In the genomic region with DNA sequence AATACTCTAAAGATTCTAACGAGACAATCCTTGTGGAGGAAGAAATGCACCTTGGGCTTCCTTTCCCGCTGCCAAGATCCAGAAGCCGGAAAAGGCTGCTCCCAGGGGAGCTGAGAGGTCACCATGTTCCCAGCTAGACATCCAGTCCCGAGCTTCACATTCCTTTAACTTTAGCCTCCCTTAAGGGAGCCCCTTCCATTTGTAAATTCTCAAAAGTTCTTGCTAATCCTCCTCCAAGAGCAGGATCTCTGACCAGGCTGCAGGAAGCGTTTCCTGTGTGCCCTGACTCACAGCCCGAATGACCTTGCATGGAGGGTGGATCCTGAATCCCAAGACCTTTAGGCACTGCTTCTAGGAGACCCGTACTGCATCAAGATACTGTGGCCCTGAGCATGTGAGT, we compare ENCODE assay signal across 11 mouse cellular contexts. TPM values are rescaled to one million over a fixed set of nuclear protein-coding genes. Genes with fewer than 3 reads are reported as not detected.
DNase-seq lines count a peak whose midpoint lies in the region; ATAC-seq lines count a peak whose summit lies in the region.
"Had no signal": no experiment of that assay in that cellular context is flagged by ENCODE, and none has a peak within 500 bp of the region (broad histone marks: within the 10 kb centered on the region; RNA-seq: fewer than 3 reads in every experiment).

No protein-coding gene starts in this region.

- no peak overlapping the region for H3K4me3 ChIP-seq in embryonic facial prominence, embryonic 10.5 days
- H3K4me3 ChIP-seq in midbrain, embryonic 15.5 days = no peak overlapping the region
- H3K4me3 ChIP-seq in forebrain, embryonic 16.5 days (replicated peaks; ENCODE audit: low read length) = no peak overlapping the region
- H3K4me3 ChIP-seq: limb, embryonic 15.5 days; neural tube, embryonic 13.5 days had no signal

- H3K27ac ChIP-seq in embryonic facial prominence, embryonic 10.5 days (replicated peaks) = 0 out of 2 replicates have a peak overlapping the region, but pooled peaks have one; percentile 30
- H3K27ac ChIP-seq in midbrain, embryonic 15.5 days = no peak overlapping the region
- no peak overlapping the region for H3K27ac ChIP-seq in forebrain, embryonic 16.5 days (ENCODE audit: low read length)
- H3K27ac ChIP-seq: limb, embryonic 15.5 days; neural tube, embryonic 13.5 days had no signal

- no peak overlapping the region for H3K9ac ChIP-seq in midbrain, embryonic 15.5 days
- H3K9ac ChIP-seq in forebrain, embryonic 16.5 days (replicated peaks; ENCODE audit: low read depth, low read length) = no peak overlapping the region
- H3K9ac ChIP-seq: limb, embryonic 15.5 days; neural tube, embryonic 13.5 days had no signal

- no peak for ATAC-seq in midbrain, embryonic 15.5 days (replicated peaks)
- ATAC-seq in forebrain, embryonic 16.5 days = no peak

- WGBS in embryonic facial prominence, embryonic 10.5 days = 58% methylated on average over 7 of the region's 7 CpGs
- 70% methylated on average over 7 of the region's 7 CpGs for WGBS in midbrain, embryonic 15.5 days
- WGBS in forebrain, embryonic 16.5 days = 74% methylated on average over 7 of the region's 7 CpGs

- H3K27me3 ChIP-seq in embryonic facial prominence, embryonic 10.5 days (replicated peaks; ENCODE audit: low read depth, poor library complexity, severe bottlenecking) = no peaks in the 10 kb centered on the region
- H3K27me3 ChIP-seq in midbrain, embryonic 15.5 days (replicated peaks) = no peaks in the 10 kb centered on the region
- H3K27me3 ChIP-seq in forebrain, embryonic 16.5 days (replicated peaks; ENCODE audit: control insufficient read depth, insufficient read depth, low read length) = no peaks in the 10 kb centered on the region
- H3K27me3 ChIP-seq: limb, embryonic 15.5 days; neural tube, embryonic 13.5 days had no signal

- H3K4me2 ChIP-seq in midbrain, embryonic 15.5 days = no peak overlapping the region
- H3K4me2 ChIP-seq in forebrain, embryonic 16.5 days (ENCODE audit: low read length) = no peak overlapping the region
- H3K4me2 ChIP-seq: limb, embryonic 15.5 days; neural tube, embryonic 13.5 days had no signal

- H3K36me3 ChIP-seq in embryonic facial prominence, embryonic 10.5 days (replicated peaks) = no peaks in the 10 kb centered on the region
- no peaks in the 10 kb centered on the region for H3K36me3 ChIP-seq in midbrain, embryonic 15.5 days (replicated peaks)
- no peaks in the 10 kb centered on the region for H3K36me3 ChIP-seq in forebrain, embryonic 16.5 days (ENCODE audit: control insufficient read depth, insufficient read depth)
- H3K36me3 ChIP-seq: limb, embryonic 15.5 days; neural tube, embryonic 13.5 days had no signal

- intact Hi-C loops in heart, postnatal 14 days (cut with DNase I) = no loop called here

- peaks cover 12% of the 10 kb centered on the region; the same call in 1 of the 2 replicates for H3K4me1 ChIP-seq in embryonic facial prominence, embryonic 10.5 days
- H3K4me1 ChIP-seq in midbrain, embryonic 15.5 days = no peaks in the 10 kb centered on the region
- H3K4me1 ChIP-seq in forebrain, embryonic 16.5 days (replicated peaks; ENCODE audit: control insufficient read depth, insufficient read depth, low read length) = no peaks in the 10 kb centered on the region
- H3K4me1 ChIP-seq: neural tube, embryonic 13.5 days had no signal

- no peaks in the 10 kb centered on the region for H3K9me3 ChIP-seq in embryonic facial prominence, embryonic 10.5 days
- no peaks in the 10 kb centered on the region for H3K9me3 ChIP-seq in midbrain, embryonic 15.5 days
- H3K9me3 ChIP-seq in forebrain, embryonic 16.5 days (ENCODE audit: control insufficient read depth, low read length) = no peaks in the 10 kb centered on the region
- H3K9me3 ChIP-seq: limb, embryonic 15.5 days; neural tube, embryonic 13.5 days had no signal

- DNase-seq in 3T3-L1 (ENCODE audit: low read depth, low spot score) = peak; percentile 20
- DNase-seq in embryonic facial prominence, embryonic 10.5 days (ENCODE audit: low spot score) = no peak
- peak; percentile 68 for DNase-seq in heart, postnatal 14 days
- peak; percentile 74 to 81 for DNase-seq in kidney, postnatal 4 days
- no peak for DNase-seq in c-Kit-positive CD71-positive TER-119-positive erythroid progenitor cells, embryonic 14.5 days (ENCODE audit: low spot score)
- no peak for DNase-seq in frontal cortex, postnatal 10 days (ENCODE audit: low spot score in 2 of 2)
- DNase-seq: thymus, postnatal 36 days had no signal

RNA-seq across cellular contexts. Expression of a gene that starts 53.5 kb away (rescaled TPM):
- 131 and 134 TPM in 2 replicates for polyA plus RNA-seq in embryonic facial prominence, embryonic 10.5 days (2016; fragmentation: Nextera tagmentation; extraction: Ambion mirVana)
- total RNA-seq in heart, postnatal 14 days (2021) = 100 to 1,000 TPM; 145 to 153 TPM
- 113 and 150 TPM in 2 replicates for polyA plus RNA-seq in midbrain, embryonic 15.5 days (2015; fragmentation: Nextera tagmentation; extraction: Ambion mirVana)
- 185 and 210 TPM in 2 replicates for polyA plus RNA-seq in forebrain, embryonic 16.5 days (2015; fragmentation: Nextera tagmentation; extraction: Ambion mirVana)

Comparison
In these comparisons a context has a peak if more than half of its experiments do, and no peak if none do; other contexts are left out.
1. DNase-seq: peak in 3T3-L1 (single experiment), heart, postnatal 14 days (2 of 2) and kidney, postnatal 4 days (2 of 2); none in embryonic facial prominence, embryonic 10.5 days (single experiment), c-Kit-positive CD71-positive TER-119-positive erythroid progenitor cells, embryonic 14.5 days (single experiment) and frontal cortex, postnatal 10 days (0 of 2).